Mouse (Mus musculus): ENCODE results near the gene Pfkp. TPM values are rescaled to one million over a fixed set of nuclear protein-coding genes. Genes with fewer than 3 reads are reported as not detected.

Gene Pfkp
- polyA plus RNA-seq, 1 experiment from 2014 or later, result 75.7 TPM

- Histone ChIP-seq H3K4me1 (replicated peaks; ENCODE audit: control insufficient read depth, insufficient read depth, low read length) (no peaks in the 10 kb centered on the region), H3K9me3 (ENCODE audit: control insufficient read depth) (no peaks in the 10 kb centered on the region), H3K36me3 (ENCODE audit: control insufficient read depth, insufficient read depth) (peaks cover 45% of the 10 kb centered on the region), H3K27ac (ENCODE audit: low read depth, low read length) (no peak overlapping the region), H3K4me3 (ENCODE audit: low read depth, low read length) (no peak overlapping the region), H3K27me3 (replicated peaks; ENCODE audit: control insufficient read depth, insufficient read depth, low read length) (no peaks in the 10 kb centered on the region), H3K4me2 (replicated peaks; ENCODE audit: low read depth) (no peak overlapping the region), H3K9ac (ENCODE audit: low read depth, low read length) (no peak overlapping the region)
- WGBS, result 64% methylated on average over 5 of the region's 5 CpGs
- ATAC-seq, result no peak
- no peak for TF ChIP-seq CTCF (IDR thresholded peaks at IDR 0.05; ENCODE audit: low read depth)
These were observed 34.7 kb downstream of the Pfkp start for GRCm38 (mm10) chr13:6613690-6614445.

GRCm38 (mm10) chr13:6602786-6603409 lies 45.7 kb downstream of the Pfkp start:
- ATAC-seq, result no peak
- Histone ChIP-seq H3K27me3 (replicated peaks; ENCODE audit: control insufficient read depth, insufficient read depth, low read length) (no peaks in the 10 kb centered on the region), H3K9ac (ENCODE audit: low read depth, low read length) (no peak overlapping the region), H3K36me3 (ENCODE audit: control insufficient read depth, insufficient read depth) (peaks cover 41% of the 10 kb centered on the region), H3K4me1 (replicated peaks; ENCODE audit: control insufficient read depth, insufficient read depth, low read length) (no peaks in the 10 kb centered on the region), H3K27ac (ENCODE audit: low read depth, low read length) (no peak overlapping the region), H3K9me3 (ENCODE audit: control insufficient read depth) (no peaks in the 10 kb centered on the region), H3K4me3 (ENCODE audit: low read depth, low read length) (no peak overlapping the region), H3K4me2 (replicated peaks; ENCODE audit: low read depth) (no peak overlapping the region)
- 81% methylated on average over 10 of the region's 10 CpGs for WGBS
- peak; percentile 52 for TF ChIP-seq CTCF (IDR thresholded peaks at IDR 0.05; ENCODE audit: low read depth)

DNA sequence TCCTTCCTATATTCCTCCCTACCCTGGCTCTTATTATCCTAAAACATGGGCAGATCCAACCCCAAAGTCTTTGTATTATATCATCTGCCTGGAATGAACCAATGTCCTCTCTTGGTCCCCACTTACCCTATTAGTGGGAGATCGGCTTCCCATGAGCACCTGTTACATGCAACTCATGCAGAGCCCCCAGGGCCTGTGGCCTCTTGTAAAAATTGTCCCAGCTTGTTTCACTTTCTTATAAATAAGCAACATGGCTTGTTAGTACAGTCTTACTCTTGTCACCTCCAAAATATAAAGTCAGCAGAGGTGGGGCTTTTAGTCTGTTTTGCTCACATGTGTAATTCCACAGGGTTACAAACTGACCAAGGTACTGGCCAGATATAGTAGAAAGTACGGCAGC lies 46.9 kb downstream of the Pfkp start:
- H3K4me2 ChIP-seq (replicated peaks; ENCODE audit: low read depth), result no peak overlapping the region
- H3K4me1 ChIP-seq (replicated peaks; ENCODE audit: control insufficient read depth, insufficient read depth, low read length), result no peaks in the 10 kb centered on the region
- no peaks in the 10 kb centered on the region for H3K9me3 ChIP-seq (ENCODE audit: control insufficient read depth)
- H3K9ac ChIP-seq (ENCODE audit: low read depth, low read length), result no peak overlapping the region
- TF ChIP-seq CTCF (IDR thresholded peaks at IDR 0.05; ENCODE audit: low read depth), result no peak
- peaks cover 49% of the 10 kb centered on the region for H3K36me3 ChIP-seq (ENCODE audit: control insufficient read depth, insufficient read depth)
- H3K27ac ChIP-seq (ENCODE audit: low read depth, low read length), result no peak overlapping the region
- no peak overlapping the region for H3K4me3 ChIP-seq (ENCODE audit: low read depth, low read length)
- H3K27me3 ChIP-seq (replicated peaks; ENCODE audit: control insufficient read depth, insufficient read depth, low read length), result no peaks in the 10 kb centered on the region
- WGBS, result 92% methylated on average over 2 of the region's 2 CpGs
- no peak for ATAC-seq

DNA sequence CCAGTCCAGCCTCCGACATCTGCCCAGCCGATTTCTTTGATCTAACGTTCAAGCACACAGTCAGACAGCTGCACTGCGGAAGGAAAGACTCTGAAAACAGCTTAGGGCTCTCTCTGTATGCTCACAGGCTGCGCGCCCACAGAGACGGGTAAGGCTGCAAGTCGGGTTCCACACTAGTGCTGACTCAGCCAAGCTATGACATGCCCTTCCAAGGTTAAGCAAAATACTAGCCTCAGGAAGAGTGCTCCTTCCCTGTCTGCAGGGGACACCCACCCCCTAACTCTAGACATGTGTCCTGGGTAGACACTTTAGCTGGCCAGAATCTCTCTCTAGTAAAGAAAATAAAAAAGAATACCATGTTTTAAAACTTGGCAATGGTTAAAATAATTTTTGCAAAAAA lies 48.0 kb downstream of the Pfkp start:
- peaks cover 57% of the 10 kb centered on the region for H3K36me3 ChIP-seq (ENCODE audit: control insufficient read depth, insufficient read depth)
- no peak for ATAC-seq
- no peak overlapping the region for H3K27ac ChIP-seq (ENCODE audit: low read depth, low read length)
- H3K4me3 ChIP-seq (ENCODE audit: low read depth, low read length), result no peak overlapping the region
- H3K4me1 ChIP-seq (replicated peaks; ENCODE audit: control insufficient read depth, insufficient read depth, low read length), result no peaks in the 10 kb centered on the region
- H3K9ac ChIP-seq (ENCODE audit: low read depth, low read length), result no peak overlapping the region
- no peaks in the 10 kb centered on the region for H3K27me3 ChIP-seq (replicated peaks; ENCODE audit: control insufficient read depth, insufficient read depth, low read length)
- H3K4me2 ChIP-seq (replicated peaks; ENCODE audit: low read depth), result no peak overlapping the region
- 90% methylated on average over 8 of the region's 8 CpGs for WGBS
- no peak for TF ChIP-seq CTCF (IDR thresholded peaks at IDR 0.05; ENCODE audit: low read depth)
- no peaks in the 10 kb centered on the region for H3K9me3 ChIP-seq (ENCODE audit: control insufficient read depth)

- Histone ChIP-seq H3K9ac (ENCODE audit: low read depth, low read length) (no peak overlapping the region), H3K4me2 (replicated peaks; ENCODE audit: low read depth) (no peak overlapping the region), H3K36me3 (ENCODE audit: control insufficient read depth, insufficient read depth) (peaks cover 50% of the 10 kb centered on the region), H3K9me3 (ENCODE audit: control insufficient read depth) (no peaks in the 10 kb centered on the region), H3K4me3 (ENCODE audit: low read depth, low read length) (no peak overlapping the region), H3K4me1 (replicated peaks; ENCODE audit: control insufficient read depth, insufficient read depth, low read length) (no peaks in the 10 kb centered on the region), H3K27ac (ENCODE audit: low read depth, low read length) (no peak overlapping the region), H3K27me3 (replicated peaks; ENCODE audit: control insufficient read depth, insufficient read depth, low read length) (no peaks in the 10 kb centered on the region)
- no peak for TF ChIP-seq CTCF (IDR thresholded peaks at IDR 0.05; ENCODE audit: low read depth)
- no peak for ATAC-seq
- 88% methylated on average over 16 of the region's 16 CpGs for WGBS
These were observed 50.8 kb downstream of the Pfkp start for GRCm38 (mm10) chr13:6597801-6598200.

GRCm38 (mm10) chr13:6595403-6595802 lies 53.2 kb downstream of the Pfkp start:
- Histone ChIP-seq H3K27me3 (replicated peaks; ENCODE audit: control insufficient read depth, insufficient read depth, low read length) (no peaks in the 10 kb centered on the region), H3K9me3 (ENCODE audit: control insufficient read depth) (no peaks in the 10 kb centered on the region), H3K4me1 (replicated peaks; ENCODE audit: control insufficient read depth, insufficient read depth, low read length) (no peaks in the 10 kb centered on the region), H3K9ac (ENCODE audit: low read depth, low read length) (no peak overlapping the region), H3K4me2 (replicated peaks; ENCODE audit: low read depth) (no peak overlapping the region), H3K4me3 (ENCODE audit: low read depth, low read length) (no peak overlapping the region), H3K36me3 (ENCODE audit: control insufficient read depth, insufficient read depth) (peaks cover 46% of the 10 kb centered on the region), H3K27ac (ENCODE audit: low read depth, low read length) (no peak overlapping the region)
- ATAC-seq, result no peak
- 89% methylated on average over 4 of the region's 4 CpGs for WGBS
- no peak for TF ChIP-seq CTCF (IDR thresholded peaks at IDR 0.05; ENCODE audit: low read depth)
